Mouse (Mus musculus) stomach, postnatal 0 days (tissue): ENCODE measurements around the gene Dnajb13. TPM values are rescaled to one million over a fixed set of nuclear protein-coding genes. Genes with fewer than 3 reads are reported as not detected.

Experiments used
- ATAC-seq: fragments of 200-750 bp; cut with Nextera tagmentation; 2 replicates; pipeline ENCODE4 v1.8.0; 2017; ENCODE audit not compliant: low FRiP score, low TSS enrichment
- DNase-seq: peaks from one replicate; pipeline ENCODE4 v3.0.0-alpha.2; 2016; ENCODE audit warnings: low spot score
- H3K27ac ChIP-seq: fragments of 300-500 bp; sonication (generic); replicated peaks from 2 replicates; pipeline ENCODE4 v1.5.1; 2014; ENCODE audit warnings: mild to moderate bottlenecking, control low read depth
- H3K27me3 ChIP-seq: fragments of 300-500 bp; sonication (generic); 2 replicates; pipeline ENCODE4 v1.6.1; 2014; ENCODE audit warnings: low read length; ENCODE audit not compliant: control insufficient read depth, insufficient read depth
- H3K36me3 ChIP-seq: fragments of 300-500 bp; sonication (generic); 2 replicates; pipeline ENCODE4 v1.6.1; 2014; ENCODE audit warnings: low read length, mixed read lengths; ENCODE audit not compliant: control insufficient read depth, insufficient read depth
- H3K4me1 ChIP-seq: fragments of 300-500 bp; sonication (generic); replicated peaks from 2 replicates; pipeline ENCODE4 v1.6.1; 2014; ENCODE audit warnings: antibody characterized with exemption; ENCODE audit not compliant: control insufficient read depth, insufficient read depth
- H3K4me2 ChIP-seq: fragments of 300-500 bp; sonication (generic); replicated peaks from 2 replicates; pipeline ENCODE4 v1.6.1; 2014; ENCODE audit warnings: low read depth, mild to moderate bottlenecking, control low read depth, moderate library complexity
- H3K4me3 ChIP-seq: fragments of 300-500 bp; sonication (generic); 2 replicates; pipeline ENCODE4 v1.5.1; 2014; ENCODE audit warnings: low read depth, low read length, control low read depth
- H3K9ac ChIP-seq: fragments of 300-500 bp; sonication (generic); 2 replicates; pipeline ENCODE4 v1.6.1; 2014; ENCODE audit warnings: mild to moderate bottlenecking, low read length, control low read depth, mixed read lengths
- H3K9me3 ChIP-seq: fragments of 300-500 bp; sonication (generic); 2 replicates; pipeline ENCODE4 v1.6.1; 2016; ENCODE audit warnings: low read length; ENCODE audit not compliant: control insufficient read depth
- CTCF ChIP-seq: IDR thresholded peaks from 2 replicates; pipeline ENCODE4 v1.5.1; 2016; ENCODE audit warnings: antibody characterized with exemption, low read depth, mild to moderate bottlenecking, moderate library complexity
- EP300 ChIP-seq: optimal IDR thresholded peaks from 2 replicates; pipeline ENCODE3; 2016; ENCODE audit warnings: antibody characterized with exemption
- WGBS: fragments of 180-500 bp; shearing (Covaris S2); extraction: QIAGEN DNeasy Blood & Tissue Kit; methylation state at CpG from one replicate; pipeline ENCODE4 v1.1.7; 2014; 5-methylcytosine and 5-hydroxymethylcytosine counted together
- polyA plus RNA-seq: library from polyadenylated mRNA; unstranded; fragments of >200 nt; fragmentation: Nextera tagmentation; extraction: Ambion mirVana; gene quantifications from 2 replicates; pipeline ENCODE4 v1.2.1, GENCODE M21; 2015

Gene Dnajb13
- polyA plus RNA-seq, 1 experiment from 2014 or later = 0.45 TPM

DNA sequence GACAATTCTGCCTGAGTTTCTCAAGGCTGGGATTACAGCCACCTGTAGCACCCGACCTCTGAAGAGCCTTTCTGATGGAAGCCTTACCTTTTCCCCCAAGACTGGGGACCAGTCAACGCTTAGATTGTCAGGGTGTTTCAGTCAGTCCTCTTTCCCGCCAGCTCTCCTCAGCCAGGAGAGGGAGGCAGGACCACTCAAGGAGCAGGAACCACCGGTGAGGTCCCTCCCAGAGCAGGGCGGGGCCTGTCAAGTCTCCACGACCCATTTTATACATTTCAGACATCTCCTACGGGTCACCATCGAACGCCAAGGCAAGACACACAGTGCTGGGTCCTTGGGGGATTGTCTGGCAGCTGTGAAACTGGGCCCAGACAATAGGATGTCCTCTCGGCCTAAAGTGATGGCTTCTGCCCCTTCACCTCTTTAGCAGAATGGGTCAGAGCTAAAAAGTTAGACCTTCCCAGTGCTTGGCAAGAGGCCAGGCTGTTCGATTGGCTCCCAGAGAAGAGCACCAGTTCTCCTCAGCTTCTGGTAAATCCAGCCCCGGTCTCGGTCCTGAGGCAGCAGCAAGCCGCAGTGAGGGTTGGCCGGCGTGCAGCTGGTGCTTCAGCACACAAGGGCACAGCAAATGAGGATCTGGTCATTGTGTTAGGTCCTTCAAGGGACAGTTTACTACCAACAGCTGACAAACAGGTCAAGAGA, 14.3 kb downstream of the Dnajb13 start:
- TF ChIP-seq CTCF (no peak), EP300 (no peak)
- H3K4me2 ChIP-seq = no peak overlapping the region
- H3K9me3 ChIP-seq = no peaks in the 10 kb centered on the region
- H3K4me3 ChIP-seq = no peak overlapping the region
- WGBS = 57% methylated on average over 16 of the region's 16 CpGs
- no peak for DNase-seq
- peaks cover 7% of the 10 kb centered on the region for H3K4me1 ChIP-seq
- no peak for ATAC-seq
- no peak overlapping the region for H3K9ac ChIP-seq
- no peaks in the 10 kb centered on the region for H3K27me3 ChIP-seq
- H3K27ac ChIP-seq = no peak overlapping the region
- H3K36me3 ChIP-seq = peaks cover 21% of the 10 kb centered on the region; the same call in 1 of the 2 replicates

DNA sequence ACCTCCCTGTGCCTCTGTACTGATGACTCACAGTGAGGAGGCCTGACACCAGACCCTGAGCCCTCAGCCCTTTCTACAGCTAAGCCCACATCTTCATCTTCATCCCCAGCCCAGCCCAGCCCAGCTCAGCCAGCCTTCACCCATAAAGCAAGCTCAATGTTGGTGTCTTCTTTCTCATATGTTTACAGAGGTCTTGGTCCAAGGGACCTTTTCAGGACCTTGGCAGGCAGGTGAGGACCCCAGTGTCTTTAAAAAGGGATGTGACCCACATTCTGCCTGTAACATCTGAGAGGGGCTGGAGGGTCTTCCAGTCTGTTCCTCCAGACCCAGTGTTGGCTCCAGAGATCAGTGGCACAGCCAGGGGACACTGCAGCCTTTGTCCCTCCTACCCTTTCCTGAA, 15.3 kb downstream of the Dnajb13 start:
- Histone ChIP-seq H3K4me2 (no peak overlapping the region), H3K27me3 (no peaks in the 10 kb centered on the region), H3K36me3 (peaks cover 21% of the 10 kb centered on the region; the same call in 1 of the 2 replicates), H3K4me3 (no peak overlapping the region), H3K9me3 (no peaks in the 10 kb centered on the region), H3K27ac (no peak overlapping the region), H3K9ac (no peak overlapping the region), H3K4me1 (peaks cover 7% of the 10 kb centered on the region)
- TF ChIP-seq EP300 (no peak), CTCF (no peak)
- ATAC-seq (no peak), DNase-seq (no peak)

GRCm38 (mm10) chr7:100497982-100498381, 16.8 kb downstream of the Dnajb13 start:
- no peak for DNase-seq
- ATAC-seq = no peak
- Histone ChIP-seq H3K9ac (no peak overlapping the region), H3K27ac (no peak overlapping the region), H3K4me3 (no peak overlapping the region), H3K4me2 (no peak overlapping the region), H3K36me3 (peaks cover 21% of the 10 kb centered on the region; the same call in 1 of the 2 replicates), H3K27me3 (no peaks in the 10 kb centered on the region), H3K4me1 (peaks cover 7% of the 10 kb centered on the region), H3K9me3 (no peaks in the 10 kb centered on the region)
- 90% methylated on average over 13 of the region's 13 CpGs for WGBS
- TF ChIP-seq CTCF = no peak
- TF ChIP-seq EP300 = no peak

DNA sequence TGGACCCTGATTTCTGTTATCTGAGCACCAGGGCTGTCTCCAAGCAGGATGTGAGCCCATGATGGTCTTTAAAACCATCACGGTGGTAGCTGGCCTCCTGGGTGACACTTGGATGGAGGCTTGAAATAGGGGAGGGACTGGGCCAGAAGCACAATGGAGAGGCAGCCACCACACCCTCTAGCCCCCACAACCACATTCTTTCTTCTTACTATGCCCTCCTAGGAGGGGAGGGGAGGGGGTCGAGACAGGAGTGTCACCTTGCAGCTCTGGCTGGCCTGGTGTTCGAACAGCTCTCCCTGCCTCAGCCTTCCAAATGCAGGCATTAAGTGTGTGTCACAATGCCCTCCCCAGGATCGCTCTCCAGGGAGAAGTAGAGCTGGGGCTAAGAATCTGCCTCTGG, 17.4 kb downstream of the Dnajb13 start:
- Histone ChIP-seq H3K27me3 (no peaks in the 10 kb centered on the region), H3K27ac (no peak overlapping the region), H3K36me3 (peaks cover 21% of the 10 kb centered on the region; the same call in 1 of the 2 replicates), H3K9ac (no peak overlapping the region), H3K4me3 (no peak overlapping the region), H3K4me2 (no peak overlapping the region), H3K9me3 (no peaks in the 10 kb centered on the region), H3K4me1 (peaks cover 7% of the 10 kb centered on the region)
- no peak for TF ChIP-seq CTCF
- no peak for TF ChIP-seq EP300
- 70% methylated on average over 4 of the region's 4 CpGs for WGBS
- DNase-seq (no peak), ATAC-seq (no peak)

- peaks cover 21% of the 10 kb centered on the region; the same call in 1 of the 2 replicates for H3K36me3 ChIP-seq
- peaks cover 7% of the 10 kb centered on the region for H3K4me1 ChIP-seq
- H3K27ac ChIP-seq = no peak overlapping the region
- H3K4me2 ChIP-seq = peak overlapping the region; percentile 11
- no peak overlapping the region for H3K4me3 ChIP-seq
- H3K9me3 ChIP-seq = no peaks in the 10 kb centered on the region
- ATAC-seq = no peak
- no peaks in the 10 kb centered on the region for H3K27me3 ChIP-seq
- no peak for DNase-seq
- H3K9ac ChIP-seq = no peak overlapping the region
- WGBS = 96% methylated on average over 9 of the region's 9 CpGs
- no peak for TF ChIP-seq EP300
- TF ChIP-seq CTCF = no peak
Measured at GRCm38 (mm10) chr7:100496791-100497190, 18.0 kb downstream of the Dnajb13 start.

- Histone ChIP-seq H3K36me3 (peaks cover 21% of the 10 kb centered on the region; the same call in 1 of the 2 replicates), H3K4me1 (peaks cover 7% of the 10 kb centered on the region), H3K4me3 (peak overlapping the region; percentile 55; the same call in 1 of the 2 replicates), H3K27me3 (no peaks in the 10 kb centered on the region), H3K27ac (peak overlapping the region; percentile 76), H3K9me3 (no peaks in the 10 kb centered on the region), H3K4me2 (peak overlapping the region; percentile 78), H3K9ac (peak overlapping the region; percentile 31; the same call in 1 of the 2 replicates)
- WGBS = 53% methylated on average over 6 of the region's 6 CpGs
- DNase-seq (no peak), ATAC-seq (no peak)
- no peak for TF ChIP-seq EP300
- TF ChIP-seq CTCF = no peak
Measured at GRCm38 (mm10) chr7:100496371-100496770, 18.4 kb downstream of the Dnajb13 start.
